Mouse (Mus musculus) CH12.LX (cell line): ENCODE measurements around the gene Exoc7. TPM values are rescaled to one million over a fixed set of nuclear protein-coding genes. Genes with fewer than 3 reads are reported as not detected.

ENCODE experiments used
- DNase-seq: peaks from one replicate; pipeline ENCODE4 v3.0.0-alpha.2; 2013; ENCODE audit errors: extremely low read depth
- H3K27ac ChIP-seq: 2 replicates; pipeline ENCODE4 v1.5.1; 2012; ENCODE audit warnings: low read depth, mild to moderate bottlenecking, control low read depth, moderate library complexity; ENCODE audit not compliant: insufficient read depth
- H3K27me3 ChIP-seq: replicated peaks from 2 replicates; pipeline ENCODE3; 2012; ENCODE audit warnings: inconsistent platforms
- H3K36me3 ChIP-seq, 2 experiments: replicated peaks in 1 of 2; 2 replicates each; pipeline versions ENCODE3 to v1.6.1; 2012; ENCODE audit warnings: inconsistent platforms in 1 of 2, low read length in 1 of 2, mild to moderate bottlenecking in 1 of 2, mixed read lengths in 1 of 2, moderate library complexity in 1 of 2; ENCODE audit not compliant: control insufficient read depth in 1 of 2, insufficient read depth in 1 of 2
- H3K4me1 ChIP-seq, 2 experiments: 2 replicates each; pipeline ENCODE4 v1.6.1; 2012; ENCODE audit warnings: inconsistent platforms in 1 of 2, moderate library complexity in 1 of 2; ENCODE audit not compliant: insufficient read depth in 2 of 2, control insufficient read depth in 1 of 2
- H3K4me2 ChIP-seq: 2 replicates; pipeline ENCODE4 v1.6.1; 2012; ENCODE audit warnings: low read depth, mild to moderate bottlenecking, control low read depth; ENCODE audit not compliant: poor library complexity, insufficient read depth, severe bottlenecking
- H3K4me3 ChIP-seq, 3 experiments: fragments of 150-350 bp in 1 of 3; sonication (generic) in 1 of 3; replicated peaks in 1 of 3; 2 replicates each; pipeline versions ENCODE3 to v1.5.1; 2011 to 2012; ENCODE audit warnings: low read depth in 2 of 3, low read length in 2 of 3, mild to moderate bottlenecking in 2 of 3, moderate library complexity in 2 of 3, control low read depth in 1 of 3, improper control_type of control experiment in 1 of 3, inconsistent platforms in 1 of 3, mixed read lengths in 1 of 3; ENCODE audit not compliant: poor library complexity in 1 of 3
- H3K79me2 ChIP-seq: replicated peaks from 2 replicates; pipeline ENCODE4 v1.6.1; 2012; ENCODE audit warnings: mild to moderate bottlenecking, moderate library complexity; ENCODE audit not compliant: control insufficient read depth, poor library complexity, insufficient read depth, severe bottlenecking; ENCODE audit errors: extremely low read depth
- H3K9ac ChIP-seq: 2 replicates; pipeline ENCODE4 v1.6.1; 2012; ENCODE audit warnings: low read depth, mild to moderate bottlenecking, control low read depth, moderate library complexity; ENCODE audit not compliant: insufficient read depth
- H3K9me3 ChIP-seq: replicated peaks from 2 replicates; pipeline ENCODE3; 2012; ENCODE audit warnings: low read length, inconsistent platforms, mixed read lengths
- BHLHE40 ChIP-seq: IDR thresholded peaks from 2 replicates; pipeline ENCODE4 v1.6.1; 2011; ENCODE audit warnings: mild to moderate bottlenecking, low read depth, low read length, improper control_type of control experiment
- CHD1 ChIP-seq: IDR thresholded peaks from 2 replicates; pipeline ENCODE4 v1.6.1; 2012; ENCODE audit warnings: low read depth, low read length, improper control_type of control experiment, inconsistent platforms
- CTCF ChIP-seq, 2 experiments: IDR thresholded peaks in 1 of 2; conservative IDR thresholded peaks in 1 of 2; 2 replicates each; pipeline ENCODE4 v1.5.1; 2011 to 2012; ENCODE audit warnings: low read depth in 2 of 2, low read length in 2 of 2, improper control_type of control experiment in 1 of 2, inconsistent platforms in 1 of 2, mild to moderate bottlenecking in 1 of 2, moderate library complexity in 1 of 2
- ELF1 ChIP-seq: IDR thresholded peaks from 2 replicates; pipeline ENCODE4 v1.6.1; 2014; ENCODE audit warnings: low read depth, mild to moderate bottlenecking, inconsistent platforms, low read length, improper control_type of control experiment
- EP300 ChIP-seq: IDR thresholded peaks from 2 replicates; pipeline ENCODE4 v1.6.1; 2011; ENCODE audit warnings: low read length, improper control_type of control experiment
- HCFC1 ChIP-seq: IDR thresholded peaks from 2 replicates; pipeline ENCODE4 v1.6.1; 2012; ENCODE audit warnings: low read depth, mild to moderate bottlenecking, inconsistent platforms, low read length, improper control_type of control experiment
- JUN ChIP-seq: IDR thresholded peaks from 2 replicates; pipeline ENCODE4 v1.6.1; 2011; ENCODE audit warnings: low read depth, mild to moderate bottlenecking, low read length, improper control_type of control experiment, moderate library complexity; ENCODE audit not compliant: insufficient read depth
- MAX ChIP-seq: IDR thresholded peaks from 2 replicates; pipeline ENCODE4 v1.6.1; 2011; ENCODE audit warnings: low read length, improper control_type of control experiment
- MEF2A ChIP-seq: IDR thresholded peaks from 2 replicates; pipeline ENCODE4 v1.6.1; 2014; ENCODE audit warnings: low read depth, mild to moderate bottlenecking, inconsistent platforms, low read length, improper control_type of control experiment, borderline replicate concordance
- MYC ChIP-seq: IDR thresholded peaks from 2 replicates; pipeline ENCODE4 v1.6.1; 2011; ENCODE audit warnings: low read depth, mild to moderate bottlenecking, improper control_type of control experiment, low read length
- NELFE ChIP-seq: IDR thresholded peaks from 2 replicates; pipeline ENCODE4 v1.6.1; 2011; ENCODE audit warnings: low read depth, low read length, improper control_type of control experiment
- NRF1 ChIP-seq: IDR thresholded peaks from 2 replicates; pipeline ENCODE4 v1.6.1; 2014; ENCODE audit warnings: low read depth, mild to moderate bottlenecking, inconsistent platforms, low read length, improper control_type of control experiment, moderate library complexity
- PAX5 ChIP-seq: IDR thresholded peaks from 2 replicates; pipeline ENCODE4 v1.6.1; 2012; ENCODE audit warnings: low read length, inconsistent platforms, mixed read lengths
- POLR2A ChIP-seq: IDR thresholded peaks from 2 replicates; pipeline ENCODE4 v1.6.1; 2011; ENCODE audit warnings: low read depth, mild to moderate bottlenecking, improper control_type of control experiment, low read length
- POLR2AphosphoS2 ChIP-seq: IDR thresholded peaks from 2 replicates; pipeline ENCODE4 v1.6.1; 2011; ENCODE audit warnings: low read depth, low read length, improper control_type of control experiment
- RAD21 ChIP-seq: IDR thresholded peaks from 2 replicates; pipeline ENCODE4 v1.6.1; 2011; ENCODE audit warnings: low read depth, mild to moderate bottlenecking, low read length, improper control_type of control experiment, moderate library complexity
- SMC3 ChIP-seq: IDR thresholded peaks from 2 replicates; pipeline ENCODE4 v1.6.1; 2011; ENCODE audit warnings: low read depth, low read length, improper control_type of control experiment
- TBP ChIP-seq: conservative IDR thresholded peaks from 2 replicates; pipeline ENCODE4 v1.6.1; 2011; ENCODE audit warnings: low read depth, low read length, improper control_type of control experiment
- UBTF ChIP-seq: IDR thresholded peaks from 2 replicates; pipeline ENCODE4 v1.6.1; 2012; ENCODE audit warnings: low read depth, mild to moderate bottlenecking, inconsistent platforms, low read length, improper control_type of control experiment, moderate library complexity
- USF1 ChIP-seq: IDR thresholded peaks from 2 replicates; pipeline ENCODE4 v1.6.1; 2014; ENCODE audit warnings: low read depth, mild to moderate bottlenecking, inconsistent platforms, low read length, improper control_type of control experiment
- USF2 ChIP-seq: conservative IDR thresholded peaks from 2 replicates; pipeline ENCODE4 v1.6.1; 2011; ENCODE audit warnings: low read depth, low read length, improper control_type of control experiment
- ZC3H11A ChIP-seq: IDR thresholded peaks from 2 replicates; pipeline ENCODE4 v1.6.1; 2012; ENCODE audit warnings: low read depth, mild to moderate bottlenecking, inconsistent platforms, low read length, improper control_type of control experiment
- dilution Hi-C: fragments of 300-500 bp; cut with MboI; formaldehyde crosslinking; loops from 2 replicates; pipeline ENCODE4 v1.14.3; 2020; ENCODE audit warnings: low sequenced_read_pairs; ENCODE audit not compliant: extremely low pct_unique_long_range_greater_than_20kb, extremely low pct_ligation_motif_present
- in situ Hi-C: fragments of 300-500 bp; cut with MboI; formaldehyde crosslinking; loops from 3 replicates; pipeline ENCODE4 v1.14.3; 2019; ENCODE audit warnings: low sequenced_read_pairs, low pct_ligation_motif_present, low pct_unique_long_range_greater_than_20kb, mixed read lengths
- polyA plus RNA-seq: library from polyadenylated mRNA; unstranded; fragments of >175 nt; gene quantifications from 2 replicates; pipeline ENCODE4 v1.2.1, GENCODE M21; 2012; ENCODE audit warnings: low read depth; ENCODE audit not compliant: insufficient read length
- total RNA-seq, 2 experiments: library from RNA; depleted of rRNA; stranded (reverse); fragments of 300-350 nt in 1 of 2; fragments of >200 nt in 1 of 2; gene quantifications; 2 replicates each; pipeline ENCODE4 v1.2.3; 2012 to 2014

Gene Exoc7
- total and polyA plus RNA-seq, 3 experiments: 32.2 to 51.8 (median 42.1) TPM

DNA sequence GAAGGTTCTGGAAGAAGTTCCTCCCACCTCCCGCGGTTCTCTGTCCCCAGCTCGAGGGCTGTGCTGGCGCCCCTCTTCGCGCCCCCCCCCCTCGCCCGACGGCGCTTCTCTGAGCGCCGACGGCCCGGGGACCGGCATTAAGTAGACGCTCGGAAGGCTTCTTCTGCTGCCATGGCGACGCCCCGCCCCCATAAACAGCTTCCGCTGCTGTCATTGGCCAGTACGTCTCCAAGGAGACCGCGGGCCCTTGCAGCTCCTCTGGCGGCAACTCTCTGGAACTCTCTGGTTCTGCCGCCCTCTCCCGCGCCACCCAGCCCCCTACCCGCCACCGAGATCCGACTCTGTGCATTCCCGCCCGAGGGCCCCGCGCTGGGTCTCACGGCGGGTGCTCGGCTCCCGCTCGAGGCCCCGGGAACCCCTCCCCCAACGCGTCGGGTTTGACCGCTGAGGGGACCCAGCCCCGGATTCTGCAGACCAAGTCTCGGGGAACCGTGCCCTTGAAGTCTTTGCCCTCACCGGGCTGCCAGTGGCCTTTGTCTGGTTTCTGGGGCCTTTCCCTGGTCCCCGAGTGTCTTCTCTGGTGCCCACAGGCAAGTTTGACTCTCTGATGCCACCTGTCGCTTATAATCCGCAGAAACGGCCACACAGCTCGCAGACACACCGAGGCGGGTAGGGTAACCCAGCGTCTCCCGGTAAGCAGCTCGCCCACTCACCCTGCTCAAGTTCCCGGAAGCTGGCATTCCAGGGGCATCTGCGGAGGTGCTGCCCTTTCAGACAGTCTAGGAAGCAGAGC, 28.4 kb upstream of the Exoc7 start, which contains the start of gene Foxj1 (continued):
- TF ChIP-seq USF2 (no peak), POLR2AphosphoS2 (no peak; the same call in 1 of the 2 replicates), RAD21 (peak; percentile 56), JUN (no peak), NELFE (peak; percentile 97), PAX5 (no peak), NRF1 (no peak), MAX (no peak), MEF2A (peak; percentile 64), BHLHE40 (no peak)
- TF ChIP-seq, all 38 proteins: peak for 12

DNA sequence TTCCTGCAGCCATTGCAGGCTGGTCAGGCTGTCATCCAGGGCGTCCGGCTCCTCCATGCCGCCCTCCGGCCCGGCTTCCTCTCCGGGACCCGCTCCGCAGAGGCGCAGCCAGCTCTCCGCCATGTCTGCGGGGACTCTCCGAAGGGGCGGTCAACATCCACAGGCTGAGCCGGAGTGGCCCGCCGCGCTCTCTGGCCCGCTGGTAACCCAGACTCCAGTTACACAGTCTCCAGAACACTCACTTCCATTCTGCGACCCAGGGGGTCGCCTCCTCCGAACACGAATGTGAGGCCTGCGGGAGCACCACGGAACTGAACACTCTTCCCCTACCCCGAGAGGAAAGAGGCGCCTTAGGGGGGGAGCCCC, 27.4 kb upstream of the Exoc7 start:
- no peak overlapping the region for H3K9ac ChIP-seq
- TF ChIP-seq USF2 (no peak), POLR2A (no peak), MAX (no peak), HCFC1 (no peak), SMC3 (no peak)
- TF ChIP-seq, all 38 proteins: peak for 0
- dilution Hi-C loops: no loop called here

DNA sequence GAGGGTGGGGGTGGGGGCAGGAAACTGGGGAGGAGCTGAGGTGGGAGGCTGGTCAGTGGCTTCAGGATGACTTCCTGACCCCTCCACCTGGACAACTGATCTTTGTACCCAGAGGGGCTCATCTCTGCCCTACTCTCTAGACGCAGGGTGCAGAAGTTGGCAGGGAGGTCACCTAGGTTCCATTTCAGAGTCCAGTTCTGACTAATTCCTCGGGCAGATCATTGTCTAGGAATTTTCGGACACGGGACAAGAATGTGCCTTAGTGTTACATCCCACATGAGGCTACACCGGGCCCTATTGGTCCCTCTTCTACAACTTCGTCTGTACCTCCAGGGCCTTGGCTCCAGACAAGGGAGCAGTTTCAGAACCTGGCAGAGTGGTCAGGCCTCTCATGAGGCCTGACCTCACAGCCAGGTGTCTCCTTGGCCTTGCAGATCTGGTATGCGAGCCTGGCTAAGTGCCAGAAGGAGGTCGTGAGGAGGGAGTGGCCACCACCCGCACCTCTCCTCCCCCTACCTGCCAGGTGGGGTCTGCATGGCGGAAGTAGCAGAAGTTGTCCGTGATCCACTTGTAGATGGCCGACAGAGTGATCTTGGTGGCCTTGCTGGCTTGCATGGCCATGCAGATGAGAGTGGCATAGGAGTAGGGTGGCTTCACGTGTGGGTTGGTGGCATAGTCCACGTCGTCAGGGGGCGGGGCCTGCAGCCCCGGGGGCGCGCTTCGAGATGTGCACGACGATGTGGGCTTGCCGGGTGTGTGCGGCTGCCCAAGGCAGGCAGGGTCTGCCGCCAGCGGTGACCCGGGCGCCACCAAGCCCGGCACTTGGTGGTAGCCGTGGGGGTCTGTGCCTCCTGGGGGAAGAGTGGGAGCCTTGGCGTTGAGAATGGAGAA, 26.7 kb upstream of the Exoc7 start:
- H3K9ac ChIP-seq: no peak overlapping the region
- H3K4me3 ChIP-seq: no peak overlapping the region

More for the DNA sequence above, 27.4 kb upstream of the Exoc7 start:
- Histone ChIP-seq H3K79me2 (no peaks in the 10 kb centered on the region), H3K4me1 (peaks cover 35 to 74% of the 10 kb centered on the region in 2 experiments), H3K4me2 (no peak overlapping the region), H3K27ac (no peak overlapping the region), H3K36me3 (peaks cover 5 to 11% of the 10 kb centered on the region in 2 experiments), H3K4me3 (no peak overlapping the region), H3K27me3 (peaks cover 16% of the 10 kb centered on the region), H3K9me3 (no peaks in the 10 kb centered on the region)
- DNase-seq: no peak
- in situ Hi-C loops: no loop called here

More for the DNA sequence above, 26.7 kb upstream of the Exoc7 start:
- in situ Hi-C loops: no loop called here
- H3K27ac ChIP-seq: no peak overlapping the region
- dilution Hi-C loops: no loop called here
- TF ChIP-seq MAX (no peak), SMC3 (no peak), UBTF (no peak), TBP (no peak), EP300 (no peak), MYC (no peak), RAD21 (no peak), USF1 (no peak), ZC3H11A (no peak), HCFC1 (no peak), MEF2A (no peak), CHD1 (no peak), ELF1 (no peak), BHLHE40 (no peak), USF2 (no peak), JUN (no peak), NRF1 (no peak), CTCF (conservative IDR thresholded peaks at IDR 0.05 in 1 of 2, IDR thresholded peaks at IDR 0.05 in 1 of 2; ENCODE audit: low read depth in 2 of 2, low read length in 2 of 2) (no peak)
- H3K36me3 ChIP-seq: peaks cover 4 to 9% of the 10 kb centered on the region in 2 experiments
- H3K4me2 ChIP-seq: no peak overlapping the region
- H3K9me3 ChIP-seq: no peaks in the 10 kb centered on the region
- peaks cover 42 to 75% of the 10 kb centered on the region in 2 experiments for H3K4me1 ChIP-seq
- DNase-seq: no peak
- peaks cover 16% of the 10 kb centered on the region for H3K27me3 ChIP-seq
- H3K79me2 ChIP-seq: no peaks in the 10 kb centered on the region
